Comparison of ENCODE assay signal across 28 mouse cellular contexts in the genomic region with DNA sequence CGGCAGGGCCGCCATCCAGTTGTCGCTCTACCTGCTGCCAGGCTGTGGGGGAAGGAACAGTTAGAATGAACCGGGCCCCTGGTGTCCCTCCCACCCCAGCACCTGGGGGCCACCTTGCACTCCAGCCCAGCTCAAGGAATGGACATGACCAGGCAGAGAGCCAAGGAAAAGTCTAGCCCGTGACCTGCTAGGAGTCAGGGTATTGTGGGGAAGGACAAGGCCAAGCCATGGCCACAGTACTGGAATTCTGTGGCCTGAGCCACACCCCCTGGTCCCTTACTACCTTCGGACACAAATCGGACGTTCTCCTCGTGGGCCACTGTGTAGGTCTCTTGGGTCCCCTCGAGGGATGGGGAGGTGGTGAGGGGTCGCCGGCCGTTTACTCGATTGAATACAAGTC. TPM values are rescaled to one million over a fixed set of nuclear protein-coding genes. Genes with fewer than 3 reads are reported as not detected.
A peak's percentile ranks its signal among the peaks of the same experiment; 100 is the strongest.
DNase-seq lines count a peak whose midpoint lies in the region; ATAC-seq and TF ChIP-seq lines count a peak whose summit lies in the region.
"Had no signal": no experiment of that assay in that cellular context is flagged by ENCODE, and none has a peak within 500 bp of the region (broad histone marks: within the 10 kb centered on the region; RNA-seq: fewer than 3 reads in every experiment).

No protein-coding gene starts in this region.

- ATAC-seq in kidney, embryonic 15.5 days (replicated peaks; ENCODE audit: low FRiP score) = no peak
- no peak for ATAC-seq in kidney, postnatal 0 days (replicated peaks; ENCODE audit: low FRiP score, low read depth)
- ATAC-seq: activated CD4-positive, CD25-positive, alpha-beta regulatory T cell, adult 4 months; forebrain, embryonic 14.5 days; intestine, embryonic 16.5 days; midbrain, embryonic 16.5 days had no signal

- no peaks in the 10 kb centered on the region for H3K27me3 ChIP-seq in kidney, embryonic 15.5 days
- no peaks in the 10 kb centered on the region for H3K27me3 ChIP-seq in kidney, postnatal 0 days (ENCODE audit: insufficient read depth, low read length)
- H3K27me3 ChIP-seq: embryonic facial prominence, embryonic 15.5 days; heart, embryonic 12.5 days had no signal

- no peak for TF ChIP-seq CTCF in kidney, postnatal 0 days (IDR thresholded peaks at IDR 0.05; ENCODE audit: low read depth)

- 85% methylated on average over 14 of the region's 14 CpGs for whole genome bisulfite sequencing in kidney, embryonic 15.5 days
- 86% methylated on average over 14 of the region's 14 CpGs for WGBS in kidney, postnatal 0 days

- H3K9me3 ChIP-seq in kidney, embryonic 15.5 days (replicated peaks) = no peaks in the 10 kb centered on the region
- no peaks in the 10 kb centered on the region for H3K9me3 ChIP-seq in kidney, postnatal 0 days (replicated peaks; ENCODE audit: low read length)
- H3K9me3 ChIP-seq: embryonic facial prominence, embryonic 10.5 days; embryonic facial prominence, embryonic 15.5 days; heart, embryonic 12.5 days; hindbrain, embryonic 13.5 days had no signal

- no peak overlapping the region for H3K27ac ChIP-seq in kidney, embryonic 15.5 days
- peak overlapping the region; percentile 36; the same call in 1 of the 2 replicates for H3K27ac ChIP-seq in kidney, postnatal 0 days
- H3K27ac ChIP-seq: embryonic facial prominence, embryonic 10.5 days; embryonic facial prominence, embryonic 15.5 days; heart, adult 2 months; hindbrain, embryonic 13.5 days; layer of hippocampus, adult 2 months; left cerebral cortex, adult 2 months; liver, embryonic 14.5 days; stomach, postnatal 0 days had no signal

- peak; percentile 39 to 81 for DNase-seq in adrenal gland, adult (ENCODE audit: inconsistent age in 2 of 2, low spot score in 1 of 2)
- DNase-seq in adrenal gland, postnatal 4 days (ENCODE audit: low spot score in 2 of 2) = no peak
- peak; percentile 55 for DNase-seq in cerebellum, adult 9-11 months
- no peak for DNase-seq in cerebellum, postnatal 4 days (ENCODE audit: low spot score in 2 of 2)
- peak; percentile 58 for DNase-seq in kidney, adult 9 months
- no peak for DNase-seq in kidney, postnatal 0 days (ENCODE audit: low spot score)
- DNase-seq in lung, adult 18-20 months = no peak
- DNase-seq: cerebellum, adult 11-12 months; heart, adult 2 months; heart, postnatal 4 days; lung, embryonic 14.5 days; lung, postnatal 14 days; thymus, adult 18-20 months; thymus, postnatal 25 days had no signal

- H3K4me3 ChIP-seq in kidney, embryonic 15.5 days (replicated peaks) = no peak overlapping the region
- H3K4me3 ChIP-seq in kidney, postnatal 0 days (replicated peaks; ENCODE audit: low read depth, low read length) = no peak overlapping the region
- H3K4me3 ChIP-seq: embryonic facial prominence, embryonic 10.5 days; embryonic facial prominence, embryonic 15.5 days; heart, adult 2 months; heart, embryonic 12.5 days; hindbrain, embryonic 13.5 days; layer of hippocampus, adult 2 months; left cerebral cortex, adult 2 months had no signal

- peaks cover 43% of the 10 kb centered on the region for H3K4me1 ChIP-seq in kidney, embryonic 15.5 days
- H3K4me1 ChIP-seq in kidney, postnatal 0 days (replicated peaks; ENCODE audit: insufficient read depth, low read length) = peaks cover 17% of the 10 kb centered on the region

- H3K4me2 ChIP-seq in kidney, embryonic 15.5 days = no peak overlapping the region
- H3K4me2 ChIP-seq in kidney, postnatal 0 days (ENCODE audit: low read length) = no peak overlapping the region
- H3K4me2 ChIP-seq: embryonic facial prominence, embryonic 15.5 days; heart, embryonic 12.5 days; hindbrain, embryonic 13.5 days; lung, embryonic 14.5 days had no signal

- no peak overlapping the region for H3K9ac ChIP-seq in kidney, embryonic 15.5 days
- no peak overlapping the region for H3K9ac ChIP-seq in kidney, postnatal 0 days (ENCODE audit: low read depth, low read length)
- H3K9ac ChIP-seq: embryonic facial prominence, embryonic 15.5 days; liver, embryonic 14.5 days; lung, embryonic 14.5 days had no signal

- H3K36me3 ChIP-seq in kidney, embryonic 15.5 days = peaks cover 13% of the 10 kb centered on the region
- no peaks in the 10 kb centered on the region for H3K36me3 ChIP-seq in kidney, postnatal 0 days (ENCODE audit: insufficient read depth, low read length)
- H3K36me3 ChIP-seq: embryonic facial prominence, embryonic 15.5 days; hindbrain, embryonic 13.5 days had no signal

RNA-seq across cellular contexts. Expression of a gene that starts 3.0 kb away (rescaled TPM):
- total RNA-seq in adrenal gland, postnatal 4 days (2021) = 10 to 100 TPM; 53.1 to 58.9 TPM
- 31.2 and 35.6 TPM in 2 replicates for polyA plus RNA-seq in kidney, embryonic 15.5 days (2015; fragmentation: Nextera tagmentation; extraction: Ambion mirVana)
- 10.6 and 10.7 TPM in 2 replicates for polyA plus RNA-seq in kidney, postnatal 0 days (2015; fragmentation: Nextera tagmentation; extraction: Ambion mirVana)

RNA-seq across cellular contexts. Expression of a gene that starts 4.3 kb away (rescaled TPM):
- total RNA-seq in adrenal gland, postnatal 4 days (2021) = 100 to 1,000 TPM; 193 to 209 TPM
- polyA plus RNA-seq in kidney, embryonic 15.5 days (2015; fragmentation: Nextera tagmentation; extraction: Ambion mirVana) = 54.9 and 55.1 TPM in 2 replicates
- 128 and 138 TPM in 2 replicates for polyA plus RNA-seq in kidney, postnatal 0 days (2015; fragmentation: Nextera tagmentation; extraction: Ambion mirVana)
- total RNA-seq: neutrophil, adult 5-6 weeks had no signal

RNA-seq across cellular contexts. Expression of a gene that starts 10.6 kb away (rescaled TPM):
- total RNA-seq in adrenal gland, postnatal 4 days (2021) = 10 to 100 TPM; 80.4 to 81.3 TPM
- 78.7 and 81.5 TPM in 2 replicates for polyA plus RNA-seq in kidney, embryonic 15.5 days (2015; fragmentation: Nextera tagmentation; extraction: Ambion mirVana)
- 106 and 119 TPM in 2 replicates for polyA plus RNA-seq in kidney, postnatal 0 days (2015; fragmentation: Nextera tagmentation; extraction: Ambion mirVana)

RNA-seq across cellular contexts. Expression of a gene that starts 16.3 kb away (rescaled TPM):
- total RNA-seq in adrenal gland, postnatal 4 days (2021) = 1 to 10 TPM; 5.1 to 5.2 TPM
- 0.49 and 0.56 TPM in 2 replicates for polyA plus RNA-seq in kidney, embryonic 15.5 days (2015; fragmentation: Nextera tagmentation; extraction: Ambion mirVana)
- 0.38 and 0.51 TPM in 2 replicates for polyA plus RNA-seq in kidney, postnatal 0 days (2015; fragmentation: Nextera tagmentation; extraction: Ambion mirVana)

RNA-seq across cellular contexts. Expression of a gene that starts 19.7 kb away (rescaled TPM):
- total RNA-seq in adrenal gland, postnatal 4 days (2021) = 10 to 100 TPM; 89.6 to 95.0 TPM
- 26.8 and 29.0 TPM in 2 replicates for polyA plus RNA-seq in kidney, embryonic 15.5 days (2015; fragmentation: Nextera tagmentation; extraction: Ambion mirVana)
- 21.1 and 22.4 TPM in 2 replicates for polyA plus RNA-seq in kidney, postnatal 0 days (2015; fragmentation: Nextera tagmentation; extraction: Ambion mirVana)

Comparison
In these comparisons a context has a peak if more than half of its experiments do, and no peak if none do; other contexts are left out.
1. DNase-seq: peak in adrenal gland, adult (2 of 2), cerebellum, adult 9-11 months (single experiment) and kidney, adult 9 months (single experiment); none in adrenal gland, postnatal 4 days (0 of 2), cerebellum, postnatal 4 days (0 of 2), kidney, postnatal 0 days (single experiment) and lung, adult 18-20 months (0 of 2).